Mouse (Mus musculus): ENCODE data around the gene Fez1.

The Fez1 gene

GRCm38 (mm10) chr9:36833914-36834313 is 12.2 kb downstream of the Fez1 start:
- DNase-seq (ENCODE audit: low read depth) = no peak

DNA sequence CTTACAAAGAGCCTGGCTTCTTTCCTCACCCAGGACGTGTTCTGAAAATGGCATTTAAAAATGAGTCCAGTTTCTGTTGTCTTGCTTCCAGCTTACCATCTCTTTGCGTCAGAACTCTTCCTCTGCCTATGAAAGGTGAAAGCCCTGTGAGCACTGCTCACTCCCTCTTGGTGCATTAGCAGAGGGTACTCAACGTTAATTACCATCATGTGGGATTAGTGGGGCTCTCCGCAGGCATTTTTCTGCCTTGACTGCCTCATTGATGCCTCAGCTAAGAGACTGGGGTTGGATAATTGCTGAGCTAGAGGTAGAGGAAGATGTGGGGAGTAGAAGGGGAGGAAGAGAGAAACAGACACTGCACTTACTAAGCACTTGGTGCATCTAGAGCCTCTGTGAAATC is 24.7 kb downstream of the Fez1 start:
- DNase-seq (ENCODE audit: low read depth) = no peak

DNA sequence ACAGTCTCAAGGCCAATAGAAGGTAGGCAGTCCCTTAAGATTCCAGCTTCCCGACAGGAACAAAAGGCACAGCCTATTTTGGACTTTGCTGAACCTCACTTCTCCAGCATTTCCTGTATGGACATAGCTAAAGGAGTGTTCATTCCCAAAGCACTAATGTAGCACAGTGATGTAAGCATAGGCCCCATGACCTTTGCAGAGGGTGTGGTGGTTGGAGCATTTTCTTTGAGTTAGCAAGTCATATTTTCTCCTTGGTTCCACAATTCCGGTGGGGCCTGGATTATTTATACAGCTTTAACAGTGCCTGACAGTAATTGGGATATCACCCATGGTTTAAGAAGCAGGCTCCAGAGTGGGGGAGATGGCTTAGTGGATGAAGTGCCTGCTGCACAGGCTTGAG is 27.0 kb downstream of the Fez1 start:
- no peak for DNase-seq (ENCODE audit: low read depth)

DNA sequence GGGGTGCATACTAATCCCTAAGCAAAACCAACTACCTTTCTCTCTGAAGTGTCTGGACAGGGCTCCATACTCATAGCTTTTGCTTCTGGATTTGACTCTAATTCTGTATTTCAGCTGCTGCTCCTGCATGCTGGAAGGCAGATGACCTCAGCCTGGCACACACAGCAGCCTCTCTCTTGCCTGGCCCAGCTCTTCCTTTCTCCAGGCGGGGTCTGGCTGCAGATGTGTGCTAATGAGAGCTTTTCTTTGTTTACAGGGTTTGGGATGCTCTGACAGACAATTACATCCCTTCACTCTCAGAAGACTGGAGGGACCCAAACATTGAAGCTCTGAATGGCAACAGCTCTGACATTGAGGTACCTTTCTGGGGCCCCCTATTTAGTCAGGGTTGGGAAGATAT is 28.4 kb downstream of the Fez1 start:
- DNase-seq (ENCODE audit: low read depth) = no peak

GRCm38 (mm10) chr9:36852175-36852574 is 30.5 kb downstream of the Fez1 start:
- DNase-seq (ENCODE audit: low read depth) = no peak

- DNase-seq (ENCODE audit: low read depth) = no peak
These were observed 34.7 kb downstream of the Fez1 start for GRCm38 (mm10) chr9:36856351-36856750.

DNA sequence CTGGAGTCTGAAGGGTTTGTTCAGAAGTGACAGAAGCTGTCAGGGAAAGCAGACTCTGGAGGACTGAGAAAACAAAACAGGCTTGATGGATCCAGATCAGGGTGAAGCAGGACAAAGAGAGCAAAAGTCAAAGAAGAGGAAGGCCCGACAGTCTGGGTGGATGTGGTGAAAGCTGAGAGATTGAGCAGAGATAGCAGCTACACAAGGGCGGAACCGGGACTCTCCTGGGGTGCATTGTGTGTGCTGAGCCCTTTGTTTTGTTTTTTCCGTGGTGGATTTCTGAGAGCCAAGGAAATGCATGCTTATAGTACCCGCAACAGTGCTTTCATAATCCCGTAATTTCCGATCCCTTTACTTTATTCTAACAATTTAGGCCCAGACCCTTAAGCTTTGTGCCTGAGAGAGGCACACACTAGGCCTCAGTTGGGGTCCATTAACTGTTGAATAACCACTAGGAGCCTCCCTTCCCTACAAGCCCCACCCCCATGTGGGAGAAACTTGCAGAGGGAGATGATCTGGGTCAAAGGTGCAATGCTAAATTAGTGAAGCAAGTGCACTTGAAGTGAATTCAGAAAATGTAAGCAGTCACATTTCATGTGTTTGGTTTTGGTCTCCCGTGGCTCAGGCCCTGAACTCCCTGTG is 35.9 kb downstream of the Fez1 start:
- DNase-seq (ENCODE audit: low read depth) = no peak

GRCm38 (mm10) chr9:36858677-36859076 is 37.0 kb downstream of the Fez1 start:
- no peak for DNase-seq (ENCODE audit: low read depth)

DNA sequence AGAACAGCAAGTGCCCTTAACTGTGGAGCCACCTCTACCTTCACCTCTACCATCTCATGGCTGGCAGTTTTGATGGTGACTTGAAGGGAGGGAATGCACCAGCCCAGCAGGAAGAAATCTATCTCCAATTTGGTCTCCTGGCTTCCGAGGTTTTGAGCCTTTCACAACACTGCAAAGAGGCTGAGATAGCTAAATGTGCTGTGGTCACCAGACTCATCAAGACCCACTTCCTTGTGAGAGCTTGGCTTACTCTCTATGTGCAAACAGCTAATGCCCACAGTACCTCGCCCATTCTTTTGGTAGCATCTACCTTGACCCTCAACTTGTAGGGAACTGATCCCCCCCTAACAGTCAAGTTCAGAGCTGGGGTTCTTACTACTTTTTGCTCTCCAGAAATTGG is 40.9 kb downstream of the Fez1 start:
- peak; percentile 7 for DNase-seq (ENCODE audit: low read depth)

DNA sequence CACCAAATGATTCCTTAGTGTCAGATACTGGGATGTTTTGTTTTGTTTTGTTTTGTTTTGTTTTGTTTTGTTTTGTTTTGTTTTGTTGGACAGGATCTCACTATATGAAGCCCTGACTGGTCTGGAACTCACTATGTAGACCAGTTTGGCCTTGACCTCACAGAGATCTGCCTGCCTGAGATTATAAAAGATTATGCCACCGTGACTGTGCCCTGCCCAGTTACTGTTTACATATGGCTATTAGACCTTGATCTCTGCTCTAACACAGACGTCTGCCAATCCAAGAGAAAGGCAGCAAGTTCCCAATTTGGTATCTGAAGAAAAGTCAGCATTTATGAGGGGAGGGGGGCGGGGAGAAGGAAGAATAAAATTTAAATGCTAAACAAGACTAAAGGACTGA is 42.0 kb downstream of the Fez1 start:
- DNase-seq (ENCODE audit: low read depth) = no peak

- no peak for DNase-seq (ENCODE audit: low read depth)
These were observed 43.5 kb downstream of the Fez1 start for GRCm38 (mm10) chr9:36864862-36865813.

DNA sequence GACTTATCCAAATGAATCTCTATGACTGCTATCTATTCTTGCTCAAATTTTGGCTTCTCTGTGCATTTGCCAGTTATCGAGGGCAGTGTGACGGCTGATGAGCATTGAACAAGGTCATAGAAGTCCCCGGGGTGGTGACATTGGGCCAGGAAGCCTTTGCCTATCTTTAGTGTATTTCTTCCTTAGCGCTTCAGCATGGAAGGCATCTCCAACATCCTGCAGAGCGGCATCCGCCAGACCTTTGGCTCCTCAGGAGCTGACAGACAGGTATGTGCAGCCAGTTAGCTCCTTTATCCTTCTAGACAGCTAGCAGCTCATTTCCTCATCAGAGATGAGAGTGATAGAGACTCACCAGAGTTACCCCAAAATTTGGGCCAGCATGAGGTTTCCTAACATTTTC is 47.0 kb downstream of the Fez1 start:
- no peak for DNase-seq (ENCODE audit: low read depth)

- DNase-seq (ENCODE audit: low read depth) = no peak
These were observed 48.6 kb downstream of the Fez1 start for GRCm38 (mm10) chr9:36870263-36870662.

DNA sequence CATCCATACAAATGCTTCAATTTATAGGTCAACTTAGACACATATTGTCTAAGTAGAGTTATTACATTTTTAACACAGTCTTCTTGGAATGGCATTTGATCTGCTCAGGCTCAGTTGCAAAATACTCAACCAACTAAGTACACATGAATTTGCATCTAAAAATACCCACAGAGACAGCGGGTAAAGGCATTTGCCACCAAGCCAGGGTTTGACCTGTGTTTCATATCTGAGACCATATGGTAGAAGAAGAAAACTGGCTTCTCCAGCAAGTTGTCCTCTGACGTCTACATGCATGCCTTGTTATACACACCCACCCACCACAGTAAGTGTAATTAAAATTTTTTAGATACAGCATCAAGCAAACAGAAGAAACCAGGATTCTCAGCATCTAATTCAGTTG is 52.1 kb downstream of the Fez1 start:
- no peak for DNase-seq (ENCODE audit: low read depth)

- no peak for DNase-seq (ENCODE audit: low read depth)
These were observed 54.6 kb downstream of the Fez1 start for GRCm38 (mm10) chr9:36876313-36876712.

DNA sequence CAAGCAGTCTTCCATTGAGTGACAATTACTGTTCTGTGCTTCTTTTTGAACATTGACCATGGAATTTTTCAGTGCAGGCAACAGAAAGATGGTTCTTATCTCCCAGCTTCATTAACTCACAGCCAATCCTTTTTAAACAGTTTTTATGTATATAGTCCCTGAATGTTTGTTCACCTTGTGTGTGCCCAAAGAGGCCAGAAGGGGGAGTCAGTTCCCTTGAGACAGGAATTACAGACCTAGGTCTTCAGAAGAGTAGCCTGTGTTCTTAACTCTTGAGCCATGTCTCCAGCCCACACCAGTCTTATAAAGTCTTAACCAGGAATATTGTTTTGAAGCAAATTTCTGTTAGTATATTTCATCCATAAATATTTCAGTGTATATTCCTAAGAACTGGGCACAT is 55.1 kb downstream of the Fez1 start:
- no peak for DNase-seq (ENCODE audit: low read depth)

DNA sequence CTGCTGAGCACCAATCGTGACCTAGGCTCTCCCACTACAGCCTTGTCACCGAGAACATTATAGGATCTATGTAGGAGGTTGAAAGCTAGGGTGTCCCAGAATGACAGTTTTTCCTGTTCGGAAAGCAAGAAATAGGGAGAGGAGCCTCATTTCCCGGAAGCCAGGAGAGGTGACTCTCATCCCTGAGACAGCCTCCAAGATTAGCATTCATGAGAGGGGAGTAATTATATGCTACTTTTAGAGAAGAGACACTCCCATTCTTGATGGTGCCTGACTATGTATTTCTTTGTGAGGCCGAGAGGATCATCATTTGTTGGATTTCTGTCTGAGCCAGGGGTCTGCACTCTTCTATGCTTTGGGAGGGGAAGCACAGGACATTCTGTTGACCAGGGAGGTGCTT is 60.0 kb downstream of the Fez1 start:
- no peak for DNase-seq (ENCODE audit: low read depth)

- no peak for DNase-seq (ENCODE audit: low read depth)
These were observed 60.5 kb downstream of the Fez1 start for GRCm38 (mm10) chr9:36882034-36882745.

DNA sequence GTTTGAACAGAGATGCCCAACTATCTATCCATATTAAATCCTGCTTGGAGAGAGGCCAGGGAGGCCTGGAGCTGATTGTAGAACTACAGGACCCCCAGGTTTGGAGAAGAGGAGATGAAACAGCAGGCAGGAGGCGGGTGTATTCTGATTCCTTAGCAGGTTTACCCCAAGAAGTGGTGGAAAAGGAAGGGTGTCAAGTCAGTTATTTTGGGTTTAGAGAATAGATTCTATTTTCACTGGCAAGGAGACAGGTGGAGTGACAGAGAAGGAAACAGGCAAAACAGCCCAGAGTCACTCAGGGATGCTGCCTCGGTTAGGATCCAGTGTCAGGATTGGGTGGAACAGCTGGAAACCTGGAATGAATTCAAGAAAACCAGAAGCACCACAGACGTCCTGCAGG is 61.9 kb downstream of the Fez1 start:
- DNase-seq (ENCODE audit: low read depth) = no peak

DNA sequence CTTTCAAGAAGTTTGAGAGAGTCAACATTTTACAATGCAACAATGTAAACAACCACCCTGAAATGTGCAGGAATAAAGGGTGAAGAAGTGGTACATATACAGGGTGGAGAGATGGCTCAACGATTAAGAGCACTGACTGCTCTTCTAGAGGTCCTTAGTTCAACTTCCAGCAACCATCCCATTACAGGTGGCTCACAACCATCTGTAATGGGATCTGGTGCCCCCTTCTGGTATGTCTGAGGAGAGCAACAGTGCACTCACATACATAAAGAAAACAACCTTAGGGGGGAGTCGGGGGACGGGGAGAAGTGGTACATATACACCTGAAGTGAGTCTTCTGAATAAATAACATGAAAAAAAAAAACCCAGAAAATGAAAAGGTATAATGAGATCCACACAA is 63.6 kb downstream of the Fez1 start:
- no peak for DNase-seq (ENCODE audit: low read depth)

DNA sequence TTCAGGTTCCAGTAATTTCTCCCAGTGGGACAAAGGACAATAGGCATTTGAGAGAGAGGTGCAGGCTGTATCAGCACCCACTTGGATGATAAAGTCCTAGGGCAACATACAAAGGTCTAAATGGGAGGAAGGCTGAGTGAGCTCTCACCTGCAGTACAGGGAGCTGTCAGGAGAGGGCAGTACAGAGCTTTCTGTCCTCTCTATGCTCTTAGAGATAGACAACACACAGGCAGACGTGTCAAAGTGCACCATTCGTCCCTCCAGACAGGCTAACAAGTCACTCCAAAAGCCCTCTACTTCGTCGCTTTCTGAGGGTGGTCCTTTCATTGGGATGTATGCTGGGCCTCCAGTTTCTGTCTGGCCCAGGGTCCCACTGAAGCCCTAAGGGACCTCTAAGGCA is 68.9 kb downstream of the Fez1 start:
- peak; percentile 19 for DNase-seq (ENCODE audit: low read depth)

GRCm38 (mm10) chr9:36893413-36893990 is 71.8 kb downstream of the Fez1 start:
- DNase-seq (ENCODE audit: low read depth) = no peak

DNA sequence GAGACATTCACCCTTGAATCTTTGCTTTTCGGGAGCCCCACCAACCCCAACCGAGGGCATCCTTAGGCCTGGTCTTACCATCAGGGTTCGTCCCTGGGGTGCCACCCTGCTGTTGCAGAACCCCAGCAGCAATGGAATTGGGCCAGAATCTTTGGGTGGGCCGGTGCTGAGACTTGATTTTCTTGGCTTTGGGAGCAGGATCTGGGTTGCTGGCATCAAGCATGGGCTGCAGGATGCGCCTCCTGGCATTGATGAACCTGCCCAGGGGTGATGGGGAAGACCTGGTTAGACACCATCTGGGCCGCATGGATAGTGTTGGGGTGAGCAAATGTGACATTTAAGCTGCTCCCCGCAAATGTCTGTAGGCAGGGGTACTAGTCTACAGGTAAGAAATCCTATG is 72.6 kb downstream of the Fez1 start:
- DNase-seq (ENCODE audit: low read depth) = no peak

All from c-Kit-positive CD71-negative TER-119-negative erythroid progenitor cells, embryonic 14.5 days (primary cell).